Mouse (Mus musculus) hindbrain, postnatal 0 days (tissue): ENCODE measurements around the gene Caskin1. TPM values are rescaled to one million over a fixed set of nuclear protein-coding genes. Genes with fewer than 3 reads are reported as not detected.
A peak's percentile ranks its signal among the peaks of the same experiment; 100 is the strongest.

Experiments used
- ATAC-seq: fragments of 200-750 bp; cut with Nextera tagmentation; 2 replicates; pipeline ENCODE4 v1.8.0; 2017; ENCODE audit warnings: mild to moderate bottlenecking, moderate TSS enrichment, moderate library complexity
- DNase-seq: peaks from one replicate; pipeline ENCODE4 v3.0.0-alpha.2; 2015; ENCODE audit warnings: low spot score
- H3K27ac ChIP-seq: fragments of 300-500 bp; sonication (generic); 2 replicates; pipeline ENCODE4 v1.5.1; 2014; ENCODE audit warnings: mild to moderate bottlenecking
- H3K27me3 ChIP-seq: fragments of 300-500 bp; sonication (generic); 2 replicates; pipeline ENCODE4 v1.6.1; 2014; ENCODE audit warnings: low read length, mixed read lengths; ENCODE audit not compliant: insufficient read depth
- H3K36me3 ChIP-seq: fragments of 300-500 bp; sonication (generic); 2 replicates; pipeline ENCODE4 v1.6.1; 2014; ENCODE audit warnings: low read length, mixed read lengths; ENCODE audit not compliant: insufficient read depth
- H3K4me1 ChIP-seq: fragments of 300-500 bp; sonication (generic); 2 replicates; pipeline ENCODE4 v1.6.1; 2014; ENCODE audit warnings: antibody characterized with exemption, low read length, mixed read lengths; ENCODE audit not compliant: insufficient read depth
- H3K4me2 ChIP-seq: fragments of 300-500 bp; sonication (generic); 2 replicates; pipeline ENCODE4 v1.6.1; 2014; ENCODE audit warnings: low read depth, mild to moderate bottlenecking, low read length, moderate library complexity, mixed read lengths
- H3K4me3 ChIP-seq: fragments of 300-500 bp; sonication (generic); 2 replicates; pipeline ENCODE4 v1.5.1; 2014; ENCODE audit warnings: low read length
- H3K9ac ChIP-seq: fragments of 300-500 bp; sonication (generic); replicated peaks from 2 replicates; pipeline ENCODE4 v1.6.1; 2014; ENCODE audit warnings: mild to moderate bottlenecking, low read length, moderate library complexity, mixed read lengths
- H3K9me3 ChIP-seq: fragments of 300-500 bp; sonication (generic); 2 replicates; pipeline ENCODE4 v1.6.1; 2016; ENCODE audit warnings: low read length, mixed read lengths
- CTCF ChIP-seq: IDR thresholded peaks from 2 replicates; pipeline ENCODE4 v1.5.1; 2016; ENCODE audit warnings: antibody characterized with exemption, control low read depth, low read depth
- WGBS: fragments of 180-500 bp; shearing (Covaris S2); extraction: QIAGEN DNeasy Blood & Tissue Kit; methylation state at CpG from one replicate; pipeline ENCODE4 v1.1.7; 2014; 5-methylcytosine and 5-hydroxymethylcytosine counted together
- polyA plus RNA-seq: library from polyadenylated mRNA; unstranded; fragments of >200 nt; fragmentation: Nextera tagmentation; extraction: Ambion mirVana; gene quantifications from 2 replicates; pipeline ENCODE4 v1.2.1, GENCODE M21; 2015
- total RNA-seq: library from RNA; depleted of rRNA; stranded (reverse); fragments of >200 nt; gene quantifications from 2 replicates; pipeline ENCODE4 v1.2.3, GENCODE M21; 2014

The Caskin1 gene
- total and polyA plus RNA-seq, 2 experiments from 2014 or later = 42.1 to 163 TPM

GRCm38 (mm10) chr17:24524734-24525133, 36.3 kb downstream of the Caskin1 start:
- Histone ChIP-seq H3K4me2 (no peak overlapping the region), H3K9ac (0 out of 2 replicates have a peak overlapping the region, but pooled peaks have one; percentile 24), H3K4me1 (peaks cover 12% of the 10 kb centered on the region), H3K4me3 (no peak overlapping the region), H3K36me3 (0 out of 2 replicates have a peak, but pooled peaks cover 4% of the 10 kb centered on the region), H3K9me3 (no peaks in the 10 kb centered on the region), H3K27me3 (no peaks in the 10 kb centered on the region), H3K27ac (no peak overlapping the region)
- ATAC-seq (no peak), DNase-seq (no peak)
- TF ChIP-seq CTCF = no peak
- WGBS = 68% methylated on average over 2 of the region's 2 CpGs

GRCm38 (mm10) chr17:24527315-24527714, 38.9 kb downstream of the Caskin1 start:
- H3K9ac ChIP-seq = peak overlapping the region; percentile 73
- WGBS = under 1% methylated on average over 19 of the region's 19 CpGs
- no peak; the same call in 1 of the 2 replicates for TF ChIP-seq CTCF
- H3K27me3 ChIP-seq = no peaks in the 10 kb centered on the region
- no peaks in the 10 kb centered on the region for H3K9me3 ChIP-seq
- ATAC-seq (no peak), DNase-seq (no peak)
- peaks cover 19% of the 10 kb centered on the region for H3K4me1 ChIP-seq
- no peaks in the 10 kb centered on the region for H3K36me3 ChIP-seq
- peak overlapping the region; percentile 81 for H3K4me2 ChIP-seq
- peak overlapping the region; percentile 72 for H3K27ac ChIP-seq
- H3K4me3 ChIP-seq = peak overlapping the region; percentile 69

GRCm38 (mm10) chr17:24527723-24528559, 39.5 kb downstream of the Caskin1 start, which contains the start of gene Traf7:
TSS of gene Traf7 (minus strand) at chr17:24527938.
- H3K27me3 ChIP-seq = no peaks in the 10 kb centered on the region
- no peaks in the 10 kb centered on the region for H3K9me3 ChIP-seq
- peak; percentile 99 for DNase-seq
- H3K9ac ChIP-seq = peak within 1 kb of the TSS; percentile 73
- peak within 1 kb of the TSS; percentile 90 for H3K4me2 ChIP-seq
- peaks cover 25% of the 10 kb centered on the region for H3K4me1 ChIP-seq
- peak; percentile 98 for ATAC-seq
- no peak for TF ChIP-seq CTCF
- WGBS = under 1% methylated on average over 40 of the region's 40 CpGs
- H3K4me3 ChIP-seq = peak within 1 kb of the TSS; percentile 69
- H3K27ac ChIP-seq = peak within 1 kb of the TSS; percentile 82
- no peaks in the 10 kb centered on the region for H3K36me3 ChIP-seq

GRCm38 (mm10) chr17:24528560-24528918, 40.1 kb downstream of the Caskin1 start:
- H3K36me3 ChIP-seq = no peaks in the 10 kb centered on the region
- H3K27ac ChIP-seq = peak overlapping the region; percentile 82
- peak overlapping the region; percentile 90 for H3K4me2 ChIP-seq
- peak overlapping the region; percentile 71 for H3K9ac ChIP-seq
- no peak for TF ChIP-seq CTCF
- peaks cover 31% of the 10 kb centered on the region for H3K4me1 ChIP-seq
- H3K4me3 ChIP-seq = peak overlapping the region; percentile 60
- 1% methylated on average over 8 of the region's 8 CpGs for WGBS
- no peaks in the 10 kb centered on the region for H3K27me3 ChIP-seq
- DNase-seq (no peak), ATAC-seq (no peak)
- H3K9me3 ChIP-seq = no peaks in the 10 kb centered on the region

- Histone ChIP-seq H3K36me3 (no peaks in the 10 kb centered on the region), H3K4me3 (peak overlapping the region; percentile 60), H3K9me3 (no peaks in the 10 kb centered on the region), H3K27ac (peak overlapping the region; percentile 82; the same call in 1 of the 2 replicates), H3K27me3 (no peaks in the 10 kb centered on the region), H3K4me2 (peak overlapping the region; percentile 90), H3K9ac (peak overlapping the region; percentile 71), H3K4me1 (peaks cover 31% of the 10 kb centered on the region)
- ATAC-seq (no peak), DNase-seq (peak; percentile 83)
- TF ChIP-seq CTCF = peak; percentile 93
- under 1% methylated on average over 4 of the region's 4 CpGs for WGBS
Measured at GRCm38 (mm10) chr17:24529007-24529451, 40.6 kb downstream of the Caskin1 start.

GRCm38 (mm10) chr17:24529883-24530282, 41.5 kb downstream of the Caskin1 start:
- no peak for TF ChIP-seq CTCF
- no peak for ATAC-seq
- WGBS = 29% methylated on average over 5 of the region's 5 CpGs
- Histone ChIP-seq H3K9ac (peak overlapping the region; percentile 71), H3K36me3 (no peaks in the 10 kb centered on the region), H3K4me1 (peaks cover 31% of the 10 kb centered on the region), H3K27ac (peak overlapping the region; percentile 2; the same call in 1 of the 2 replicates), H3K9me3 (no peaks in the 10 kb centered on the region), H3K27me3 (no peaks in the 10 kb centered on the region), H3K4me2 (peak overlapping the region; percentile 90), H3K4me3 (peak overlapping the region; percentile 60)
- no peak for DNase-seq
